Mouse (Mus musculus) MEL (cell line): Measurements from ENCODE around the gene Cfap206. TPM values are rescaled to one million over a fixed set of nuclear protein-coding genes. Genes with fewer than 3 reads are reported as not detected.

Experiments used
- DNase-seq: peaks from one replicate; pipeline ENCODE4 v3.0.0; 2011; ENCODE audit warnings: low read depth, low spot score
- H3K27ac ChIP-seq: 2 replicates; pipeline ENCODE4 v1.5.1; 2012; ENCODE audit warnings: low read depth, mild to moderate bottlenecking, control low read depth, low read length, moderate library complexity; ENCODE audit not compliant: control insufficient read depth
- H3K27me3 ChIP-seq, 2 experiments: fragments of 150-350 bp in 1 of 2; sonication (generic) in 1 of 2; 2 replicates each; pipeline ENCODE4 v1.6.1; 2012; ENCODE audit warnings: low read length in 2 of 2, mild to moderate bottlenecking in 2 of 2, improper control_type of control experiment in 1 of 2, moderate library complexity in 1 of 2; ENCODE audit not compliant: insufficient read depth in 2 of 2, control insufficient read depth in 1 of 2
- H3K36me3 ChIP-seq, 2 experiments: 2 replicates each; pipeline ENCODE4 v1.6.1; 2012 to 2014; ENCODE audit warnings: low read length in 2 of 2, improper control_type of control experiment in 1 of 2, inconsistent platforms in 1 of 2, mild to moderate bottlenecking in 1 of 2; ENCODE audit not compliant: insufficient read depth in 2 of 2, control insufficient read depth in 1 of 2
- H3K4me1 ChIP-seq, 2 experiments: fragments of 150-350 bp in 1 of 2; sonication (generic) in 1 of 2; 2 replicates each; pipeline ENCODE4 v1.6.1; 2012; ENCODE audit warnings: low read length in 2 of 2, improper control_type of control experiment in 1 of 2, mild to moderate bottlenecking in 1 of 2; ENCODE audit not compliant: insufficient read depth in 2 of 2, control insufficient read depth in 1 of 2
- H3K4me3 ChIP-seq, 2 experiments: fragments of 150-350 bp in 1 of 2; sonication (generic) in 1 of 2; 2 replicates each; pipeline ENCODE4 v1.5.1; 2012; ENCODE audit warnings: low read depth in 2 of 2, low read length in 2 of 2, mild to moderate bottlenecking in 2 of 2, moderate library complexity in 2 of 2, control low read depth in 1 of 2, improper control_type of control experiment in 1 of 2; ENCODE audit not compliant: control insufficient read depth in 1 of 2, insufficient read depth in 1 of 2
- H3K79me2 ChIP-seq: 2 replicates; pipeline ENCODE4 v1.6.1; 2012; ENCODE audit warnings: mild to moderate bottlenecking, low read length, moderate library complexity; ENCODE audit not compliant: control insufficient read depth, poor library complexity, insufficient read depth
- H3K9ac ChIP-seq: 2 replicates; pipeline ENCODE4 v1.6.1; 2012; ENCODE audit warnings: low read depth, mild to moderate bottlenecking, control low read depth, low read length, moderate library complexity; ENCODE audit not compliant: control insufficient read depth, poor library complexity, severe bottlenecking
- H3K9me3 ChIP-seq: fragments of 150-350 bp; sonication (generic); replicated peaks from 2 replicates; pipeline ENCODE4 v1.6.1; 2012; ENCODE audit warnings: mild to moderate bottlenecking, low read length, improper control_type of control experiment, moderate library complexity; ENCODE audit not compliant: insufficient read depth
- BHLHE40 ChIP-seq: IDR thresholded peaks from 2 replicates; pipeline ENCODE4 v1.6.1; 2012; ENCODE audit warnings: low read depth, mild to moderate bottlenecking, inconsistent platforms, low read length, improper control_type of control experiment, borderline replicate concordance
- CHD1 ChIP-seq: IDR thresholded peaks from 2 replicates; pipeline ENCODE4 v1.6.1; 2012; ENCODE audit warnings: low read depth, mild to moderate bottlenecking, inconsistent platforms, low read length, improper control_type of control experiment
- CHD2 ChIP-seq: IDR thresholded peaks from 2 replicates; pipeline ENCODE4 v1.6.1; 2011; ENCODE audit warnings: low read length, improper control_type of control experiment
- CTCF ChIP-seq, 3 experiments: IDR thresholded peaks in 2 of 3; conservative IDR thresholded peaks in 1 of 3; 2 replicates each; pipeline ENCODE4 v1.5.1; 2011 to 2012; ENCODE audit warnings: low read length in 3 of 3, low read depth in 2 of 3, mild to moderate bottlenecking in 2 of 3, improper control_type of control experiment in 1 of 3, inconsistent platforms in 1 of 3, mixed read lengths in 1 of 3, moderate library complexity in 1 of 3; ENCODE audit not compliant: control insufficient read depth in 1 of 3, insufficient read depth in 1 of 3, poor library complexity in 1 of 3, severe bottlenecking in 1 of 3
- ELF1 ChIP-seq: IDR thresholded peaks from 2 replicates; pipeline ENCODE4 v1.6.1; 2014; ENCODE audit warnings: low read depth, mild to moderate bottlenecking, inconsistent platforms, low read length, improper control_type of control experiment, moderate library complexity
- EP300 ChIP-seq, 2 experiments: IDR thresholded peaks; 2 replicates each; pipeline ENCODE4 v1.6.1; 2011; ENCODE audit warnings: improper control_type of control experiment in 2 of 2, low read length in 2 of 2, low read depth in 1 of 2, mild to moderate bottlenecking in 1 of 2
- ETS1 ChIP-seq: IDR thresholded peaks from 2 replicates; pipeline ENCODE4 v1.6.1; 2012; ENCODE audit warnings: low read depth, mild to moderate bottlenecking, inconsistent platforms, low read length, improper control_type of control experiment, moderate library complexity
- HCFC1 ChIP-seq: IDR thresholded peaks from 2 replicates; pipeline ENCODE4 v1.6.1; 2012; ENCODE audit warnings: low read depth, mild to moderate bottlenecking, inconsistent platforms, low read length, improper control_type of control experiment, moderate library complexity
- JUND ChIP-seq: IDR thresholded peaks from 2 replicates; pipeline ENCODE4 v1.6.1; 2011; ENCODE audit warnings: low read depth, mild to moderate bottlenecking, improper control_type of control experiment, low read length
- MAX ChIP-seq: IDR thresholded peaks from 2 replicates; pipeline ENCODE4 v1.6.1; 2011; ENCODE audit warnings: low read length, improper control_type of control experiment
- MAZ ChIP-seq: IDR thresholded peaks from 2 replicates; pipeline ENCODE4 v1.6.1; 2012; ENCODE audit warnings: low read depth, mild to moderate bottlenecking, inconsistent platforms, low read length, improper control_type of control experiment
- MXI1 ChIP-seq: IDR thresholded peaks from 2 replicates; pipeline ENCODE4 v1.6.1; 2011; ENCODE audit warnings: mild to moderate bottlenecking, low read depth, low read length, improper control_type of control experiment
- MYC ChIP-seq: IDR thresholded peaks from 2 replicates; pipeline ENCODE4 v1.6.1; 2011; ENCODE audit warnings: low read depth, mild to moderate bottlenecking, low read length, improper control_type of control experiment, moderate library complexity
- NELFE ChIP-seq: IDR thresholded peaks from 2 replicates; pipeline ENCODE4 v1.6.1; 2011; ENCODE audit warnings: low read depth, low read length, improper control_type of control experiment
- NRF1 ChIP-seq: IDR thresholded peaks from 2 replicates; pipeline ENCODE4 v1.6.1; 2014; ENCODE audit warnings: low read depth, mild to moderate bottlenecking, inconsistent platforms, low read length, improper control_type of control experiment, moderate library complexity; ENCODE audit not compliant: poor library complexity, insufficient read depth, severe bottlenecking
- POLR2A ChIP-seq, 2 experiments: IDR thresholded peaks; 2 replicates each; pipeline ENCODE4 v1.6.1; 2011 to 2012; ENCODE audit warnings: low read length in 2 of 2, mild to moderate bottlenecking in 2 of 2, control low read depth in 1 of 2, improper control_type of control experiment in 1 of 2, low read depth in 1 of 2, moderate library complexity in 1 of 2; ENCODE audit not compliant: control insufficient read depth in 1 of 2, insufficient read depth in 1 of 2, poor library complexity in 1 of 2
- POLR2AphosphoS5 ChIP-seq: IDR thresholded peaks from 2 replicates; pipeline ENCODE4 v1.6.1; 2012; ENCODE audit warnings: low read depth, borderline replicate concordance, mild to moderate bottlenecking, inconsistent platforms, low read length, moderate library complexity, mixed read lengths
- RAD21 ChIP-seq: IDR thresholded peaks from 2 replicates; pipeline ENCODE4 v1.6.1; 2011; ENCODE audit warnings: mild to moderate bottlenecking, low read depth, low read length, improper control_type of control experiment
- RCOR1 ChIP-seq: IDR thresholded peaks from 2 replicates; pipeline ENCODE4 v1.6.1; 2012; ENCODE audit warnings: low read depth, mild to moderate bottlenecking, inconsistent platforms, low read length, improper control_type of control experiment
- SMC3 ChIP-seq: IDR thresholded peaks from 2 replicates; pipeline ENCODE4 v1.6.1; 2011; ENCODE audit warnings: low read depth, low read length, improper control_type of control experiment
- TAL1 ChIP-seq: IDR thresholded peaks from 2 replicates; pipeline ENCODE4 v1.6.1; 2012; ENCODE audit warnings: mild to moderate bottlenecking, inconsistent platforms, low read length, moderate library complexity, mixed read lengths
- TBP ChIP-seq: IDR thresholded peaks from 2 replicates; pipeline ENCODE4 v1.8.0; 2011; ENCODE audit warnings: low read depth, low read length, improper control_type of control experiment
- UBTF ChIP-seq: IDR thresholded peaks from 2 replicates; pipeline ENCODE4 v1.6.1; 2012; ENCODE audit warnings: low read depth, mild to moderate bottlenecking, inconsistent platforms, low read length, improper control_type of control experiment, moderate library complexity, borderline replicate concordance; ENCODE audit not compliant: insufficient read depth
- ZKSCAN1 ChIP-seq: IDR thresholded peaks from 2 replicates; pipeline ENCODE4 v1.6.1; 2012; ENCODE audit warnings: low read depth, mild to moderate bottlenecking, inconsistent platforms, low read length, improper control_type of control experiment, moderate library complexity
- ZMIZ1 ChIP-seq: IDR thresholded peaks from 2 replicates; pipeline ENCODE4 v1.6.1; 2012; ENCODE audit warnings: low read depth, mild to moderate bottlenecking, inconsistent platforms, low read length, improper control_type of control experiment, moderate library complexity
- ZNF384 ChIP-seq: IDR thresholded peaks from 2 replicates; pipeline ENCODE4 v1.6.1; 2012; ENCODE audit warnings: low read depth, mild to moderate bottlenecking, inconsistent platforms, low read length, improper control_type of control experiment
- polyA plus RNA-seq, 2 experiments: library from polyadenylated mRNA; stranded (reverse) in 1 of 2; unstranded in 1 of 2; fragments of >175 nt in 1 of 2; fragments of >200 nt in 1 of 2; gene quantifications; 2 replicates each; pipeline versions ENCODE4 v1.2.1 to v1.2.4; 2012; ENCODE audit warnings: low replicate concordance in 2 of 2, low read depth in 1 of 2; ENCODE audit not compliant: insufficient read length in 2 of 2, insufficient read depth in 1 of 2, missing spikeins in 1 of 2
- total RNA-seq: library from RNA; depleted of rRNA; stranded (reverse); fragments of 300-350 nt; gene quantifications from 2 replicates; pipeline ENCODE4 v1.2.3, GENCODE M21; 2012

The Cfap206 gene
- total and polyA plus RNA-seq, 3 experiments: not detected

- H3K36me3 ChIP-seq: no peaks in the 10 kb centered on the region
These were observed 14.9 kb downstream of the Cfap206 start for GRCm38 (mm10) chr4:34715062-34715461.

GRCm38 (mm10) chr4:34708127-34708526 lies 21.9 kb downstream of the Cfap206 start:
- DNase-seq: no peak
- Histone ChIP-seq H3K79me2 (no peaks in the 10 kb centered on the region), H3K4me3 (no peak overlapping the region), H3K36me3 (no peaks in the 10 kb centered on the region), H3K4me1 (no peaks in the 10 kb centered on the region), H3K9me3 (no peaks in the 10 kb centered on the region), H3K27me3 (peaks cover 3 to 5% of the 10 kb centered on the region in 2 experiments; a peak in 2 of 4 replicates), H3K27ac (no peak overlapping the region), H3K9ac (no peak overlapping the region)
- no peak for TF ChIP-seq JUND
- TF ChIP-seq MXI1: no peak
- TF ChIP-seq POLR2AphosphoS5: no peak
- no peak for TF ChIP-seq EP300 (IDR thresholded peaks at IDR 0.05; ENCODE audit: low read depth in 1 of 2, low read length in 2 of 2)
- TF ChIP-seq MAZ: no peak
- no peak for TF ChIP-seq POLR2A (IDR thresholded peaks at IDR 0.05; ENCODE audit: control insufficient read depth in 1 of 2, insufficient read depth in 1 of 2, low read depth in 1 of 2, low read length in 2 of 2, poor library complexity in 1 of 2)
- no peak for TF ChIP-seq SMC3
- TF ChIP-seq NELFE: no peak
- TF ChIP-seq ZMIZ1: no peak
- no peak for TF ChIP-seq ELF1
- no peak for TF ChIP-seq HCFC1
- no peak for TF ChIP-seq TBP
- no peak for TF ChIP-seq UBTF

More at GRCm38 (mm10) chr4:34715062-34715461, 14.9 kb downstream of the Cfap206 start:
- Histone ChIP-seq H3K9me3 (no peaks in the 10 kb centered on the region), H3K9ac (no peak overlapping the region), H3K4me1 (no peaks in the 10 kb centered on the region), H3K27me3 (peaks cover 7 to 12% of the 10 kb centered on the region in 2 experiments), H3K27ac (no peak overlapping the region), H3K79me2 (no peaks in the 10 kb centered on the region), H3K4me3 (no peak overlapping the region)
- no peak for DNase-seq
- TF ChIP-seq MAZ: no peak
- TF ChIP-seq CHD2: no peak
- TF ChIP-seq TBP: peak; percentile 64
- TF ChIP-seq ETS1: no peak

- Histone ChIP-seq H3K4me1 (no peaks in the 10 kb centered on the region), H3K36me3 (no peaks in the 10 kb centered on the region), H3K27ac (no peak overlapping the region), H3K79me2 (no peaks in the 10 kb centered on the region), H3K27me3 (peaks cover 2 to 3% of the 10 kb centered on the region in 2 experiments; a peak in 2 of 4 replicates), H3K4me3 (no peak overlapping the region), H3K9ac (no peak overlapping the region)
- DNase-seq: no peak
- TF ChIP-seq ZNF384 (no peak), NRF1 (no peak), NELFE (no peak), CTCF (IDR thresholded peaks at IDR 0.05 in 2 of 3, conservative IDR thresholded peaks at IDR 0.05 in 1 of 3; ENCODE audit: control insufficient read depth in 1 of 3, insufficient read depth in 1 of 3, low read depth in 2 of 3, low read length in 3 of 3, poor library complexity in 1 of 3, severe bottlenecking in 1 of 3) (no peak), CHD1 (no peak), MAZ (no peak), RCOR1 (no peak), BHLHE40 (no peak), ZKSCAN1 (no peak), SMC3 (no peak), RAD21 (no peak), MYC (no peak), MAX (no peak), TAL1 (no peak)
- TF ChIP-seq, all 39 proteins: peak for 0
- H3K9me3 ChIP-seq: no peaks in the 10 kb centered on the region
These were observed 22.8 kb downstream of the Cfap206 start for GRCm38 (mm10) chr4:34707248-34707647.
